In the genomic region with DNA sequence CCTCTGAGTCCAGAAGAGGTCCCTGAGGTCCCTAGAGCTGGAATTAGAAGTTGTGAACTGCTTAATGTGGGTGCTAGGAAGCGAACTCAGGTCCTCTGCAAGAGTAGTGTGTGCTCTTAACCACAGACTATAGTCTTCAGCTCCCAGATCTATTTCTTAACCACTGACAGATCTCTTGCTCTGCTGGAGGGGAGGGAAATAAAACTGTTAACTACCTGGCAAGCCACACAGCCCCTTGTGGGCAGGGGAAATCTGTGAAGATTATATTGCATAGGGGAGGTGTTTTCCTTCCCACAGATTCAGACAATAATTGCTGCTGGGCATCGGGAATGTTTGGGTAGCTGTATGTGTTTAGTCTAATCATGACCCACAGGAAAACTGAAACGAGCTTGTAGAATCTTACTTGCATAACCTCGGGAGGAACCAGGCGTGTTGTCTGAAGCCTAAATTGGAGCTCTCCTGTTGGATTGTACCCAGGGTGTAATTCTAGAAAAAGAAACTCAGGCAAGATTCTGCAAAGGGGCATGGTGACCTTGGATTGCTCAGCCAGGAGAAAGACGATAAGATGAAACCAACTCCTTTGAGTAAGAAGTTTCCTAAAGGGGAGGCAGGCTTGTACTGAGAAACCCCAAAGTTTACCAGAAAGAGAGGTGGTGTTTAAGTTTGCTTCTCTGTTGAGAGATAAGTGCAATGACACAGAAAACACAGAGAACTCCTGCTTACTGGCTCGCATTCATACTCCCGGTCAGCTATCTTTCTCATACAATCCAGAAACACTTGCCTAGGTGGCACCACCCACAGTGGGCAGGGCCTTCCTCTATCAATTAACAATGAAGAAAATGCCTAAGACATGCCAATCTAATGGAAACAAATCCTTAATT, we compare ENCODE assay signal across 12 mouse cellular contexts. TPM values are rescaled to one million over a fixed set of nuclear protein-coding genes. Genes with fewer than 3 reads are reported as not detected.
DNase-seq lines count a peak whose midpoint lies in the region; ATAC-seq and TF ChIP-seq lines count a peak whose summit lies in the region.
"Had no signal": no experiment of that assay in that cellular context is flagged by ENCODE, and none has a peak within 500 bp of the region (broad histone marks: within the 10 kb centered on the region; RNA-seq: fewer than 3 reads in every experiment).

No protein-coding gene starts in this region.

- H3K9ac ChIP-seq in embryonic facial prominence, embryonic 11.5 days (replicated peaks; ENCODE audit: low read length): no peak overlapping the region
- peak overlapping the region; percentile 25 for H3K9ac ChIP-seq in liver, embryonic 12.5 days
- H3K9ac ChIP-seq in midbrain, postnatal 0 days (replicated peaks; ENCODE audit: low read length, poor library complexity, severe bottlenecking): no peak overlapping the region

- ATAC-seq in embryonic facial prominence, embryonic 11.5 days (replicated peaks; ENCODE audit: insufficient number of reproducible peaks, low FRiP score, low TSS enrichment, low read depth): no peak
- ATAC-seq in liver, embryonic 12.5 days: peak; percentile 83
- no peak for ATAC-seq in midbrain, postnatal 0 days (ENCODE audit: low FRiP score)

- no peak for DNase-seq in gastrocnemius, adult 2 months
- DNase-seq in gastrocnemius, postnatal 14 days: no peak
- DNase-seq in 416B (ENCODE audit: low read depth): peak; percentile 52
- DNase-seq in embryonic facial prominence, embryonic 11.5 days (ENCODE audit: low spot score): peak; percentile 26
- no peak for DNase-seq in left cerebral cortex, postnatal 14 days (ENCODE audit: low spot score in 2 of 2)
- DNase-seq in midbrain, postnatal 0 days (ENCODE audit: low spot score): no peak
- no peak for DNase-seq in thymus, postnatal 25 days
- DNase-seq: embryo, embryonic 11 days; kidney, postnatal 14 days; retina, postnatal 1 day; thymus, postnatal 14 days had no signal

- peak overlapping the region; percentile 49 for H3K4me3 ChIP-seq in gastrocnemius, adult 2 months
- H3K4me3 ChIP-seq in embryonic facial prominence, embryonic 11.5 days (ENCODE audit: low read depth, low read length): no peak overlapping the region
- peak overlapping the region; percentile 7; the same call in 1 of the 2 replicates for H3K4me3 ChIP-seq in liver, embryonic 12.5 days
- no peak overlapping the region for H3K4me3 ChIP-seq in midbrain, postnatal 0 days (ENCODE audit: low read depth, low read length)

- intact Hi-C loops in gastrocnemius, adult 2 months (cut with DNase I): loop anchor here (5.0 kb wide), 2 partner anchors 37 to 92 kb away; no protein-coding TSS in a partner anchor
- intact Hi-C loops in gastrocnemius, postnatal 14 days (cut with DNase I; ENCODE audit: low total_unique reads): no loop called here
- intact Hi-C loops in left cerebral cortex, postnatal 14 days (cut with DNase I): no loop called here

- no peaks in the 10 kb centered on the region for H3K9me3 ChIP-seq in embryonic facial prominence, embryonic 11.5 days (replicated peaks; ENCODE audit: control insufficient read depth, low read length)
- no peaks in the 10 kb centered on the region for H3K9me3 ChIP-seq in liver, embryonic 12.5 days (replicated peaks)
- no peaks in the 10 kb centered on the region for H3K9me3 ChIP-seq in midbrain, postnatal 0 days (ENCODE audit: low read length)

- H3K4me2 ChIP-seq in embryonic facial prominence, embryonic 11.5 days (ENCODE audit: low read depth, low read length): no peak overlapping the region
- H3K4me2 ChIP-seq in liver, embryonic 12.5 days: peak overlapping the region; percentile 48
- H3K4me2 ChIP-seq in midbrain, postnatal 0 days (ENCODE audit: low read depth, low read length, poor library complexity, severe bottlenecking): no peak overlapping the region

- TF ChIP-seq CTCF in gastrocnemius, adult 2 months (IDR thresholded peaks at IDR 0.05): no peak
- TF ChIP-seq CTCF in midbrain, postnatal 0 days (IDR thresholded peaks at IDR 0.05): no peak

- WGBS in embryonic facial prominence, embryonic 11.5 days: 57% methylated on average over 8 of the region's 8 CpGs
- 38% methylated on average over 8 of the region's 8 CpGs for WGBS in liver, embryonic 12.5 days (ENCODE audit: insufficient replicate concordance)
- 76% methylated on average over 8 of the region's 8 CpGs for WGBS in midbrain, postnatal 0 days

- no peaks in the 10 kb centered on the region for H3K36me3 ChIP-seq in embryonic facial prominence, embryonic 11.5 days (replicated peaks; ENCODE audit: control insufficient read depth, insufficient read depth, low read depth, low read length)
- H3K36me3 ChIP-seq in liver, embryonic 12.5 days: no peaks in the 10 kb centered on the region
- H3K36me3 ChIP-seq in midbrain, postnatal 0 days (ENCODE audit: insufficient read depth, low read length): no peaks in the 10 kb centered on the region

- no peaks in the 10 kb centered on the region for H3K4me1 ChIP-seq in embryonic facial prominence, embryonic 11.5 days (ENCODE audit: control insufficient read depth, insufficient read depth, low read length)
- H3K4me1 ChIP-seq in liver, embryonic 12.5 days: peaks cover 38% of the 10 kb centered on the region
- H3K4me1 ChIP-seq in midbrain, postnatal 0 days (ENCODE audit: insufficient read depth, low read length): no peaks in the 10 kb centered on the region

- H3K27me3 ChIP-seq in embryonic facial prominence, embryonic 11.5 days (ENCODE audit: control insufficient read depth, insufficient read depth, low read length): no peaks in the 10 kb centered on the region
- no peaks in the 10 kb centered on the region for H3K27me3 ChIP-seq in liver, embryonic 12.5 days (replicated peaks)
- no peaks in the 10 kb centered on the region for H3K27me3 ChIP-seq in midbrain, postnatal 0 days (ENCODE audit: insufficient read depth, low read length)

- H3K27ac ChIP-seq in gastrocnemius, adult 2 months: peak overlapping the region; percentile 87
- H3K27ac ChIP-seq in embryonic facial prominence, embryonic 11.5 days (replicated peaks; ENCODE audit: low read depth, low read length): 0 out of 2 replicates have a peak overlapping the region, but pooled peaks have one; percentile 13
- H3K27ac ChIP-seq in liver, embryonic 12.5 days: peak overlapping the region; percentile 67
- H3K27ac ChIP-seq in midbrain, postnatal 0 days (ENCODE audit: low read depth, low read length): no peak overlapping the region

RNA-seq across cellular contexts. Expression of a gene that starts 7.0 kb away (rescaled TPM):
- 100 to 1,000 TPM; 344 to 471 TPM for total RNA-seq in gastrocnemius, adult 2 months (2021)
- 100 to 1,000 TPM; 309 to 389 TPM for total RNA-seq in gastrocnemius, postnatal 14 days (2021)
- 40.4 and 43.9 TPM in 2 replicates for polyA plus RNA-seq in embryonic facial prominence, embryonic 11.5 days (2014; fragmentation: Nextera tagmentation; extraction: Ambion mirVana)
- 31.1 and 31.2 TPM in 2 replicates for polyA plus RNA-seq in liver, embryonic 12.5 days (2016; fragmentation: Nextera tagmentation; extraction: Ambion mirVana)
- 100 to 1,000 TPM; 163 to 173 TPM for total RNA-seq in left cerebral cortex, postnatal 14 days (2021)
- total RNA-seq in midbrain, postnatal 0 days (2014; rRNA removed): 142 and 145 TPM in 2 replicates
- polyA plus RNA-seq in midbrain, postnatal 0 days (2015; fragmentation: Nextera tagmentation; extraction: Ambion mirVana): 118 and 120 TPM in 2 replicates

RNA-seq across cellular contexts. Expression of a gene that starts 14.2 kb away (rescaled TPM):
- total RNA-seq in gastrocnemius, adult 2 months (2021): 10 to 100 TPM; 18.0 to 21.3 TPM
- 10 to 100 TPM; 12.7 to 14.1 TPM for total RNA-seq in gastrocnemius, postnatal 14 days (2021)
- 186 and 205 TPM in 2 replicates for polyA plus RNA-seq in embryonic facial prominence, embryonic 11.5 days (2014; fragmentation: Nextera tagmentation; extraction: Ambion mirVana)
- polyA plus RNA-seq in liver, embryonic 12.5 days (2016; fragmentation: Nextera tagmentation; extraction: Ambion mirVana): 162 and 165 TPM in 2 replicates
- total RNA-seq in left cerebral cortex, postnatal 14 days (2021): 10 to 100 TPM; 15.6 to 19.1 TPM
- total RNA-seq in midbrain, postnatal 0 days (2014; rRNA removed): 14.7 and 20.6 TPM in 2 replicates
- 29.6 and 30.0 TPM in 2 replicates for polyA plus RNA-seq in midbrain, postnatal 0 days (2015; fragmentation: Nextera tagmentation; extraction: Ambion mirVana)

Comparison
In these comparisons a context has a peak if more than half of its experiments do, and no peak if none do; other contexts are left out.
1. DNase-seq: peak in 416B (single experiment) and embryonic facial prominence, embryonic 11.5 days (single experiment); none in gastrocnemius, adult 2 months (single experiment), gastrocnemius, postnatal 14 days (single experiment), left cerebral cortex, postnatal 14 days (0 of 2), midbrain, postnatal 0 days (single experiment) and thymus, postnatal 25 days (single experiment).
2. H3K4me3 ChIP-seq: peak in gastrocnemius, adult 2 months (single experiment) and liver, embryonic 12.5 days (single experiment); none in embryonic facial prominence, embryonic 11.5 days (single experiment) and midbrain, postnatal 0 days (single experiment).